Mouse (Mus musculus): Measurements from ENCODE around the gene Ywhae.

The Ywhae gene

DNA sequence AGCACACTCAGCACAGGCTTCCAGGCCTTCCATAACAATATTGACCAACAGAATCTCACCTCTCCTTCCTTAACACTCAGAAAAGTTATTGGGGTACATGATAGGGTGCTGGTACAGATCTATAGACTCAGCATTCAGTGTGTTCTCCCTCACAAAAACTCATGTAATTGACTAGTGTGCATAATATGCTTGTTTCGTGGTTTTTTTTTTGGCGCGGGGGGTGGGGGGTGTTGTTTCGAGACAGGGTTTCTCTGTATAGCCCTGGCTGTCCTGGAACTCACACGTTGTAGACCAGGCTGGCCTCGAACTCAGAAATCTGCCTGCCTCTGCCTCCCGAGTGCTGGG, 5.8 kb downstream of the Ywhae start:
- DNase-seq, result no peak

- DNase-seq, result no peak
These were observed 7.5 kb downstream of the Ywhae start for GRCm38 (mm10) chr11:75740204-75740603.

GRCm38 (mm10) chr11:75741615-75742014, 8.9 kb downstream of the Ywhae start:
- DNase-seq, result no peak

DNA sequence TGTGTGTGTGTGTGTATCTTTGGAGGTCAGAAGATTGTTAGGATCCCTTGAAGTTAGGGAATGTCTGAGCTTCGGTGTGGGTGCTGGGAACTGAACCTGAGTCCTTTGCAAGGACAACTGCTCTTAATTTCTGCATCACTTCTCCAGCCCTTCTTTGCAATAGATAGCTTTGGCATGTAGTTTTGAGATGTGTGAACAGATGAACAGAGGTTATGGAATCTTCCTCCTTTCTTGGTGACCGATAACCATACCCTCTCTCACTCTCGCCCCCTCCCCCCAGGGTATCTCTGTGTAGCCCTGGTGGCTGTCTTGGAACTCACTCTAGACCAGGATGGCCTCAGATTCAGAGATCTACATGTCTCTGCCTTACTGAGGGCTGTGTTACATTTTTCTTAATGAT, 12.1 kb downstream of the Ywhae start:
- no peak for DNase-seq

DNA sequence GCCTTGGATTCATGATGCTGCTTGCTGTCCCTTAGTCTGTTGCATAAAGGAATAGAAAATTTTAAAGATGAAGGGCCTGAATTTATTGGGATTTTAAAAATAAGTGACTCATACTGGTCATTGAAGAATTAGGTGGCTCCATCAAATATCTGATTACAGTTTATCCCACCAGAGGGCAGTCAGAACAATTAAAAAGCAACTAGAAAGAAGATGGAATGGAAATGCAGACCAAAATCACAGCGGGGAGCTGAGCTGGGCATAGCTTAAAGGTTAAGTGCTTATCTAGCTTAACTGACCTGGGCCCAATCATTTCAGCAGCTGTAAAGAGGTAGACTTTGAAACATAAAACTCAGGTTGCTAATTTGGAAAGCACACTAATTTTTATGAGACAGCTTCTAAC, 17.9 kb downstream of the Ywhae start:
- DNase-seq, result peak in 1 of 2 experiments; percentile 40

DNA sequence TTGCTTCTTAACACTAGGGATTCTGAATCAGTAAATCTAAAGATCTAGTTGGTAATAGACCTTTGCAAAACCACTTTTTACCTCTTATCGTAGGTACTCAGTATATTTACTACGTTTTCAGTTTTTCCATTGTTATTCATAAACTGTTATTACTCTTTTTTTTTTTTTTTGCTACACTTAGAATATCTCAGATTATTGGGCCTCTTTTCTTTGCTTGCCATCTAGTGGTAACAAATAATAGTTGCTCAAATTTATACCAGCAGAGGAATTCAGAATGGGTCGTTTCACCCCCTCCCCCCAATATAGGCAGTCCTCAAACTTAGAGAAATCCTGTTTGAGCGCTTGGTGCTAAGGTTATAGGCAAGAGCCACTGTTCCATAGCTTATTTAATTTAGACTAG, 18.4 kb downstream of the Ywhae start:
- no peak for DNase-seq

DNA sequence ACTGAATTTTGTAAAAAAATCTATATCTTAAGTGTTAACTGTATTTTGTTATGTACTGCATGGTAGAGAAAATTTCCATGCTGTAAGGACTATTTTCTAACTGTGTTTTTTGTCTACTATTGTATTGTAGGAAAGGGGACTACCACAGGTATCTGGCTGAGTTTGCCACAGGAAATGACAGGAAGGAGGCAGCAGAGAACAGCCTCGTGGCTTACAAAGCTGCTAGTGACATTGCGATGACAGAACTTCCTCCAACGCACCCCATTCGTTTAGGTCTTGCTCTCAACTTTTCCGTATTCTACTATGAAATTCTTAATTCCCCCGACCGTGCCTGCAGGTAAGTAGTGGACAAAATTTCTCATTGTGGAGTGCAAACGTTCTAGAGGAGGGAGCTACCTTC, 24.0 kb downstream of the Ywhae start:
- no peak for DNase-seq

DNA sequence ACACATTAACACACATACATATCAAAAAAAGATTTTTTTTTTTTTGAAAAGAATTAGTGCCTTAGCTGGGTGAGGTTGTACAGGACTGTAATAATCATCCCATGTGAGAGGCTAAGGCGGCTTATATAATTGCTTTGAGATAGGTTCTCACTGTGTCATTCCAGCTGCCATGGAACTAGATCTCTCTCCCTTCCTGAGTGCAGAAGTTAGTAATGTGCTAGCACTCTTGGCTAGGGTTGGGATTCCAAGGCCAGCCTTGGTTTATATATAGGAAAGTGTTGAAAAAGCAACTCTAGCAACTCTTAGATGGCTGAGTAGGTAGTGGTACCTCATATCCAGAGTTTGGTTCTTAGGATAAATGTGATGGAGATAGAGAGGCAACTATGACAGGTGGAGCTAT, 25.9 kb downstream of the Ywhae start:
- DNase-seq, result no peak

DNA sequence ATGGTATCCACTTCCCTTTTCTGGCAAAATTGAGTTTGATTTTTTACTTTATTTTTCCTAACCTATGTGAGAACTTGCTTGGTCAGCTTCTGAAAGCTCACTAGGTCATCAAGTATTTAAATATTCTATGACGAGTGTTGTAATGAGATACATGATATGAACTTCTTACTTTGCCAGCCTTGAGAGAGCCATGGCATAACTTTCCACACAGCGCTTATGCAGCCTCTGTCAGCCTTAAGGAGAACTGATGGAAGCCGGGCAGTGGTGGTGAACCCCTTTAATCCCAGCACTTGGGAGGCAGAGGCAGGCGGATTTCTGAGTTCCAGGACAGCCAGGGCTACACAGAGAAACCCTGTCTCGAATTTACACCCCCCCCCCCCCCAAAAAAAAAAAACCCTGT, 28.1 kb downstream of the Ywhae start:
- no peak for DNase-seq

GRCm38 (mm10) chr11:75762708-75763107, 30.0 kb downstream of the Ywhae start:
- DNase-seq, result no peak

DNA sequence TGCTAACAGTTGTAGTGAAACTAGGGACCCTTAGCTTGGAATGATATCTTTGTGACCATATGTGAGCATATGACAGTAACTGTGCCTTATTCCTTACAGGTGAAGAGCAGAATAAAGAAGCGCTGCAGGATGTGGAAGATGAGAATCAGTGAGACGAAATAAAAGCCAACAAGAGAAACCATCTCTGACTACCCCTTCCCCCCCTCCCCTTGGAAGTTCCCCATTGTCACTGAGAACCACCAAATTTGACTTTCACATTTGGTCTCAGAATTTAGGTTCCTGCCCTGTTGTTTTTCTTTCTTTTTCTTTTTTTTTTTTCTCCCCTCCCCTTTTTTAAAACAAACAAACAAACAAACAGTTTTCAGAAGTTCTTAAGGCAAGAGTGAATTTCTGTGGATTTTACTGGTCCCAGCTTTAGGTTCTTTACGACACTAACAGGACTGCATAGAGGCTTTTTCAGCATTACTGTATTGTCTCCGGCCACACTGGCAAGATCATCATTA, 31.9 kb downstream of the Ywhae start:
- DNase-seq, result no peak

GRCm38 (mm10) chr11:75765161-75765560, 32.5 kb downstream of the Ywhae start:
- no peak for DNase-seq

DNA sequence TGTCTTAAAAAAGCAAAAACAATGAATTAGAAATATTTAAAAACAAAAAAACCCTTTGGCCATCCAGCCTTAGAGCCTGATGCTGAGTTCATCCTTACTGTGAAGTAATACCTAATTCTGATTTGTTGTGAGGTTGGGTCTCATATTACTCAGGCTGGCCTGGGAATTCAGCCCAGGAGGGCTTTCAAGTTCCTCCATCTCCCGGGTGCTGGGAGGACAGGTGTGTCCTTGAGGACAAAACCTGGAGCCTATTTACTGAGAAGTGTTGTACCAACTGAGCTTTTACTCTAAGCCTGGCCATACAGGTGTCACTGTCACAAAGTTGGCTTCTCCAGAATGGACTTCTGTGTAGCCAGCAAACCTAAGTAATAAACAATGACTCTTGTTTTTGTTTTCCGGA, 34.3 kb downstream of the Ywhae start:
- no peak for DNase-seq

DNA sequence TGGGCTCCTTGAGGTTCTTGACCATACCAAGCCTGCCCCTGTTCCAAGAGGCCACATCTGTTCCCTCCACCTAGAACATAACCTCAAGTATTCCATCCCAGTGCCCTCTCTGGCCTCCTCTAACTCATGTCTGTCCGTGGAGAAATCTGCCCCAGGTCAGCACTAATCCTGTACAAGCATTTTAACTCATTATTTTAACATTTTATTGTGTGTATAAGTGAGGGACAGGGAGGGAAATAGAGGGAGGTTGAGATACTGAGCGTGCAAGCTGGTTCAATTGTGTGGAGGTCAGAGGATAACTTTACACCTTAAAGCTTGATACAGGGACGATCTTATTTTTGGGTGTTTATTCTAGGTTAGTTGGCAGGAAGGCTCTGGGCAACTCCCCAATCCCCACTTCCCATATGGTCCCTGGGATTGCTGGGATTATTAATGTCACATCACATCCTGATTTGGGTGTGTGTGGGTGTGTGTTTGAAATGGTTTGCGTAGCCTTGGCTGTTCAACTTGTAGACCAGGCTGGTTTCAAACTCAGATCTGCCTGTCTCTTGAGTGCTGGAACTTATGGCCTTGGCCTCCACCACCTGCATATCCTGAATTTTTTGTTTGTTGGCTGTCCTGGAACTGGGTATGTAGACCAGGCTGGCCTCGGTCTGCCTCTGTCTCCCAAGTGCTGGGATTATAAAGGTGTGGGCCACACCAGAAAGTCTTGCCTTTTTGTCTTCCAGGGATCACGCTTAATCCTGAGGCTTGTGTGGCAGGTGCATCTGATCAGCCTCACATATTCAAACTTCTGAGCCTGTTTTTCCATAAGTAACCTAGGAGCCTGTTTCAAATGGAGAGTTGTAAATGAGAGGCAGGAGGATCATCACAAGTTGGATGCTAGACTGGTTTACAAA, 35.7 kb downstream of the Ywhae start:
- no peak for DNase-seq

DNA sequence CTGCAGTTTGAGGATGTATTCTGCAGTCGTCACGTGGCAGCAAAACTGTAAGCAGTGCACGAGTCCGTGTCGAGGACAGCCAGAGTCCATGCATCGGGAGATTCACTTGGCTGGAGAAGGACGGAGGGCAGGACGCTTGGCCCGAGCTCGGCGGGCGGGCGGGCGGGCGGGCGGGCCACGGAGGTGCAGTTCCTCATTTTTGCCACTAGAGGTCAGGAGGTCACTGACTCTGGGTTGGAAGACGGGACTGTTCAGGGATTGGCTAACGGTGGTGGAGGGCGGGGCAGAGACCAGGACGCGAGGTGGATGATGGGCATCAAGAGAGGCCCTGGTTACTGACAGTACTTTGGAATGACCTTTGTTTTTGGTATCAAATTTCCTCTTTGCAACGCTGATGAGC, 36.5 kb downstream of the Ywhae start:
- peak; percentile 89 to 90 for DNase-seq

- DNase-seq, result no peak
These were observed 39.9 kb downstream of the Ywhae start for GRCm38 (mm10) chr11:75772562-75772961.

DNA sequence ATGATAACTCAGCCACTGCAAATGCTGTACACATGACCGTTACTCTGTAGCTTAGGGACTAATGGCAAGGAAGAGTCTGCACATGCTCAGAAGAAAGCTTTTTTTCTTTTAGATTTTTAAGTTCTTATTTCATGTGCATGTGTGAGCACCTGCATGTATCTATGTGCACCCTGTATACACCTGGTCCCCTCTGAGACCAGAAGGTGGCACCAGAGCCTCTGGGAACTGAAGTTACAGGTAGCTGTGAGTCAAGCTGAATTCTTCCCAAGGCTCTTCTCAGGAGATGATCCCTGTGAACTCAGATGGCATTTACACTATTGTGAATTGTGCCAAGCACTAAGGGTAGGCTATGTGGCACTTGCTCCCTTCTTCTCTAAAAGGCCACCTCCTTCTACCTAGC, 43.2 kb downstream of the Ywhae start:
- DNase-seq, result peak in 1 of 2 experiments; percentile 7

- peak; percentile 89 to 90 for DNase-seq
These were observed 49.2 kb downstream of the Ywhae start for GRCm38 (mm10) chr11:75781919-75782318.

DNA sequence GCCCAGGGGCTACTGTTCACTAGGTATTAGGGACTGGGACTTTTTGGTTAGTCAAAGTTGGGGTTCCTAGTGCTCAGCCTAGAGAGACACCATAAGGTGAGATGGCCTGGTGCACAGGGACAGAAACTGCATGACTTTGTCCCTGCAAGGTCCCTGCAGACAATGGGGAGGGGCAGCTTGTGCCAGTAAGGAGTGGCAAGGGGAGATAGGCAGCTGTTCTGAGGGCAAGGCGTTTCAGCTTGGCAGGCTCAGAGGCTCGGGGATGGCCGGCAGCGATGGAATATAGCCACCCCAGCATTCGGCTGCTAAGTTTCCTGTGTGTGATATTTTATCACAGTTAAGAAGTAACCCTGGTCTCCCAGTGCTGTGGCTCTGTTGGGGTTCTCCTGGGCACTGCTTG, 51.1 kb downstream of the Ywhae start:
- no peak for DNase-seq

GRCm38 (mm10) chr11:75785897-75786296, 53.2 kb downstream of the Ywhae start:
- no peak for DNase-seq

- no peak for DNase-seq
These were observed 59.9 kb downstream of the Ywhae start for GRCm38 (mm10) chr11:75792535-75792934.

GRCm38 (mm10) chr11:75793351-75793750, 60.7 kb downstream of the Ywhae start:
- DNase-seq, result no peak

GRCm38 (mm10) chr11:75794602-75795320, 62.1 kb downstream of the Ywhae start:
- DNase-seq, result no peak

- DNase-seq, result no peak
These were observed 62.6 kb downstream of the Ywhae start for GRCm38 (mm10) chr11:75795321-75795636.

All from cerebellum, postnatal 14 days (tissue).